Mouse (Mus musculus) B cell, adult 2 months (primary cell): Measurements from ENCODE around the gene Pde11a.

ENCODE experiments used
- DNase-seq, 2 experiments: peaks; one replicate each; pipeline ENCODE4 v3.0.0; 2022

Gene Pde11a

DNA sequence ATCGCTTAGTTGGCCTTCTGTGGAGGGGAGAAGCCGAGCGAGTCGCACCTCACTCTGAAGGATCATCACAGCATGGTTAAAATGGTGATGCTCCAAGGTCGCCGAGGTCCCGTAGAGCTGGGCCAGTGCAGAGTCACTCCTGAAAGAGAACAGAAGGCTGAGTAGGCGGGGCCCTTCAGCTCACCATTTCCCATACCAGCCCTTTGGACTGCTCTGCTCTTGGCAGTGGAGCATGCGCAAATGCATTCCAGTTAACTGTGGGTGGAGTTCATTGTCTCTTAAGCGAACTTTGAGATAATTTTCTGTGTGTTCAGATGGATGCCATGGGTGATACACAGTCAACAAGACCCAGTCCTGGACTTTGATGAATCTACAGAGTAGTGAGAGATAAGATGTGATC is 288.5 kb downstream of the Pde11a start:
- no peak for DNase-seq

DNA sequence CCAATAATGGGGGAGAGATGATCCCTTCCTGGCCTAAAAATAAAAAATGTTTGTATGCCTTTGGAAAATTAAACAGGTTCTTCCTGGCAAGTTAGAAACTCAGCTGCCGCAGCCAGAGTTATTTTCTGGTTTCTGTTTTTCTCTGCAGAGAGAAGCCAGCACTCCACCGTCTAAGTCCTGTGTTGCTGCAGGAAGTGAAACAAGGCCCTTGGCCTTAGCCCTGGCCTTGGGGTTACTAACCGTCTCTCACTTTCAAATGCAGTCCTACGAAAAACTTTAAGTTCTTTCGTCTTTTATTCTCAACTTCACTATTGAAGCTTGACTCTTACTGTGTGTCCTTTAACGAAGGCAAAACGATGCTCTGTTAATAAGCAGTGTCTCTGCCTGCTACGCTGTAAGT is 289.0 kb downstream of the Pde11a start:
- DNase-seq, result no peak

GRCm38 (mm10) chr2:76047740-76048139 is 290.8 kb downstream of the Pde11a start:
- no peak for DNase-seq

GRCm38 (mm10) chr2:76042210-76042609 is 296.4 kb downstream of the Pde11a start:
- no peak for DNase-seq

- DNase-seq, result no peak
Measured at GRCm38 (mm10) chr2:76040116-76040515, 298.5 kb downstream of the Pde11a start.

GRCm38 (mm10) chr2:76030080-76030479 is 308.5 kb downstream of the Pde11a start:
- DNase-seq, result no peak

DNA sequence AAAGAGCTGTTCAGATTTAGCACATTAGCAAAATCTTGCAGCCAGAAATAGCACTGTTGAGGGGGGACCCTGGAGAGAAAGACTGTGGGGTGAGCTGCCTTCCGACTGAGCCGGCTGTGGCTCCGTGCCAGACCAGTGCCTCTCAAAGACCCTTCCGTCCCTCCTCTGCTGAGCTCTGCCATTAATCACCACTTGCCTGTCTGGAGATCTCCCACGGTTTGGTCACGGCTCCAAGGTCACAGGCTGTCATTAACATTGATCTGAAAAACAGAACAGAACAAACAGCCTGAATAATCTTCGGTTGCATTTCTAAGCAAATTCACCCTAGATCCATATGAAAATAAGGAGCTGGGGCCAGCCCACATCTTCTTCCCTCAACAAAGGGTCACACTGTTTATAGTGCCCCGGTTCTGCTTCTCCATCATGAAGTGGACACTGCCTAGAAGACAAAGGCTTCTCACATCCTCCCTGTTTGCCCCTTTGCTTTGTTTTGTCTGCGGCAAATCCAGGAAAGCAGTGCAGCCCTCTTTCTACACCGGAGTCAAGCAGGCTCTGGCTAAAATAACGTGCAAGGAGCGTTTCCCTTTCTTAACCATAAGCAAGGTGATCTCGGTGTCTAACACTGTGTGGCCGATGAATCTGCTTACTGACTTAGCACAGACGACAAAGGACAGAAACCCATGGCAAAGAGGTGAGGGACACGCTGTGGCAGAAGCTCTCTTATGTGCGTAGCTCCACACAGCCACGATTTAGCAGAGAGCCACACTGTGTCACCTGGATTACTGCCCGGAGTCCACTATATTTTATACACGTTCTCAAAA is 309.3 kb downstream of the Pde11a start:
- no peak for DNase-seq

DNA sequence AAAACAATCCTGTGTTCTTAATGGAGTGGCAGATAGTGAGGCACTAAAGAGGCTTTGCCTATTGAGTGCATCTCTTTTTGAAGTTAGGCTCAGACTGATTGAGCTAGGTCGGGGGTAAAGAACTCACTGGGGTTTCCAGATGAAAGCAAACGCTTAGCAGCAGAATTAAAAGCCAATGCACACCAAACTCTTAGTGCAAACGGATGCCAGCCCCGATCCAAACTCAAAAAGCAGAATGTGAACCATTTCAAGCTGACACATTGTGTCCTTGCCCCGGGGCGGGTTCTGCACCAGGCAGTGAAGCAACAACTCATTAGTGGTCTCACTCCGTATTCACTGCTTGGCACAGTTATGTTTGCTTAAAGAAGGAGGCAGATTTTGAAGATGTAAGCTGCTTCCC is 321.7 kb downstream of the Pde11a start:
- no peak for DNase-seq

DNA sequence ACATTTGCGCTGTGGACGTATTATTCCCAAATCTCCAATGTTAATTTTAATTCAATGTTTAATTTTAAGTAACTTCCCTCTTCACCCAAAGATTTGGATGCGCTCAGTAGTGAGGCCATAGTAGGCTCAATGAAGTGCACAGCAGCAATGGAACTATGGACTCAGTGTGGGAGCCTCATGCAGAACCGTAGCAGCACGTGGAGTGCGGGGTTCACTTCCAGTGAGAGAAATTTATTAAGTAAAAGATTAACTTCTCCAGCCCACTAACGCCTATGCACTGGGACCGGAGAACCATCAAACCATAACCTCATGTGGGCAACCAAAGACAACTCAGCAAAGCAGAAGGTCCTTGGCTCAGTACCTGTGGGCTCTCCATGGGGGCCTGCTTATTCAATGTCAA is 322.4 kb downstream of the Pde11a start:
- DNase-seq, result no peak

DNA sequence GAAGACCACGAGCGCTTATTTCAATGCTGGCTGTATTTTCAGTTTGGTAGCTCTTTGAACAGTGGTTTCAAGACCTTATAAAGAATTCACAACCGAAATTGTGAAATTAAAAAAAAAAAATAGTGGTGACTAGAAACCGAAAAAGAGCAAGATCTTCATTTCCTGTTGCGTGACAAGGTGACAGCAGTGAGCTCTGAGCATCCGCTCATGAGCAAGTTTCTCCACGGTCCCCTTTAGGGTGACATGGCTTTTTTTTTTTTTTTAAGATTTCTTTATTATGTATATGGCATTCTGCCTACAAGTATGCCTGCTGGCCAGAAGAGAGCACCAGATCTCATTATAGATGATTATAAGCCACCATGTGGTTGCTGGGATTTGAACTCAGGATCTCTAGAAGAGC is 323.1 kb downstream of the Pde11a start:
- no peak for DNase-seq

GRCm38 (mm10) chr2:76014659-76015058 is 323.9 kb downstream of the Pde11a start:
- no peak for DNase-seq

DNA sequence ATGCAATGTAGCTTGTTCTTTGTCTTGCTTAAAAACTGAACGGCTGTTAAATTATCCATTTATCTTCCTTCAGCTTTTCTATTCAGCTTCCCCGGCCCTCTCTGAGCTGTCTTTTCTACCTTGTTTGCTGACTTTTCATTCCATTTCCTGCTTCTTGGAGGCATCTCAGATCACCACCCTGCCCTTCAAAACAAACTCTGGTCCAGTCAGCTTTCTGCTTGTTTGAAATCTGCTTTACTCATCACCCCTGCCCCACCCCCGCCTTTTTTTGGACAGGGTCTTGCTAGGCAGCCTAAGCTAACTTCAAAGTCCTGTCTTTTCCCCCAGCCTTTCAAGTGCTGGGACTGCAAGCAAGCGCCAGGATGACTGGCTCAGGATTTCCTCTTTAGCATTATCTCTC is 332.4 kb downstream of the Pde11a start:
- DNase-seq, result no peak

DNA sequence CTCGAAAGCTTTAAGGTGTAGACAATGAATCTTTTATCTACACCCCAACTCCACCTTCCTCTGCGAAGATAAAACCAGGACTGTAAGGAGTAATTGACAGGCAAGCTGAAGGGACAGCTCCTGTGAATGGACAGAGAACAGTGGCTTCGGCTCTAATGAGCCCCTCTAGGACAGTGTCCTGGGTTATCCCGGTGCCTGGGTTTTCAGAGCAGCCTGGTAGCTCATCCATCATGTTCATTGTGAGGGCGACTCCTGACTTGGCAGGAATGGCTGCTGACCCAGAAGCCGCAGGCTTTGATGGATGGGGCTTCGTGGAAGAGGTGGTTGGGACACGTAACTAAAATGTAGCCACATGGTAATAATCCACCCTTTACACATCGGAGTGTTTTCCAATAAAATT is 335.7 kb downstream of the Pde11a start:
- DNase-seq, result no peak

GRCm38 (mm10) chr2:76001392-76001791 is 337.2 kb downstream of the Pde11a start:
- DNase-seq, result peak; percentile 74 to 75

GRCm38 (mm10) chr2:75999636-76000035 is 338.9 kb downstream of the Pde11a start:
- DNase-seq, result no peak

GRCm38 (mm10) chr2:75998692-75999091 is 339.9 kb downstream of the Pde11a start:
- no peak for DNase-seq

GRCm38 (mm10) chr2:75997726-75998125 is 340.8 kb downstream of the Pde11a start:
- no peak for DNase-seq

GRCm38 (mm10) chr2:75994841-75995240 is 343.7 kb downstream of the Pde11a start:
- no peak for DNase-seq

- DNase-seq, result no peak
Measured at GRCm38 (mm10) chr2:75991581-75992205, 346.9 kb downstream of the Pde11a start.

DNA sequence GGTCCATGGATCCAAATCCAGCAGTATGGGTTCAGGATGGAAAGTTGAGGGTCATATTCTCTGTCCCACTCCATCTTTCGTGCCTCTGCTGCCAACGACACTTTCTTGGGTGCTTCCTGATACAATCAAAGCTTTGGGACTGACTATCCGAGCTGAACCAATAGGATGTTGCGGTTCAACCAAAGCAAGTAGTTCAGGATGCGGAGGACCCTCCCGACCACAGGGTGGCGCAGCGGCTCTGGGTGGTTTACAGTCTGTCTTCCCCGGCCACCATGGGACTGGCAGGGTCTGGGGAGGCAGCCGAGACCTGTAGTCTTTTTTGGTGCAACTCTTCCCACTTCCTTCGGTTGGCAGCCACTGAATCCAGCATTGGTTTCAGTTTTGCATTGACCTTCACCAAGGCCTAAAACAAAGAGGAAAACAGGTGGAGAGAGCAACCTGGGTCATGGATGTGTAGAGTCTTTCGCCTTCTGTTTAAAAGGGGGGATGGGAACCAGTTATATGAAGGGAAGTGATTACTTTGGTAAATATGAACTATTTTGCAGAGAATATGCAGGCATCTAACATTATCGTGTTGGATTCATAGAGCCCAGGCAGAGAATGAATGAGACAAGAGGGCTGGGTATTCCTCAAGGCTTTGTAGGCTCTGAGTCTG is 347.6 kb downstream of the Pde11a start:
- DNase-seq, result peak; percentile 64 to 72

GRCm38 (mm10) chr2:75989694-75990093 is 348.9 kb downstream of the Pde11a start:
- DNase-seq, result no peak

- DNase-seq, result no peak
Measured at GRCm38 (mm10) chr2:75988779-75989363, 349.7 kb downstream of the Pde11a start.

DNA sequence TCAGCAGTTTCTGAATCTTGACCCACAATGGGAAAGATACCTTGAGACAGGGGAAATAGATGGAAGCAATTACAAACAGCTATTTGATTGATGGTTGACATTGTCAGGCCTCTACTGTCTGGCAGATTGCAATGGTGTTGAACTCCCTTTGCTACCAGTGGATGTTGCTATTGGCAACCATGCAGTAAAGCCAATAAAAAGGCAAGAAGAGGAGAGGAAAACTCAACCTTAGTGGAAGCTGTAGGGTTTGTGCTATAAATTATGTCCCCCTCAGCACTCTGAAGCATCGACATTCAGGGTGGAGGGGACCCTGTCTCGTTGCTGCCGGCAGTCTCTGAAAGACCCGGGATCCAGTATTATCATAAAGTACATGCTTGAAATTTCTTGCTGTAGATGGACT is 350.2 kb downstream of the Pde11a start:
- DNase-seq, result no peak

DNA sequence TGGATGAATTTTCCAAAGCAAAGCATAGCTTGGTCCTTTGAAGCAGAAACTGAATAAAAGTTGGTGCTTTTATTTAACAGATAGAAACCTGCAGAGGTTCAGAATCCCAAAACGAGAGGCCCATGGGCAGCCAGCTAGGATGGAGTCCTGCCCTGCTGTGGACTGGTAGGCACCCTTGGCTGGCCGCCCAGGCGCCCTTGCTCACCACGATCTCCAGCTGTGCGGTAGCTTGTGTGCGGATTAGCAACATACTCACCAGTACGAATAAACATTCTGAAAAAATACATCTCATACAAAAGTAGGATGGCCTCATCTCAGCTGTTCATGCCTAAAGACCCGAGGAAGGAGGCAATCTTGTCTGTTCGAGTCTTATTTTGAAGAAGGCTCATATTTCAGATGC is 350.8 kb downstream of the Pde11a start:
- no peak for DNase-seq
